Mouse (Mus musculus): Measurements from ENCODE around the gene Gnai2. TPM values are rescaled to one million over a fixed set of nuclear protein-coding genes. Genes with fewer than 3 reads are reported as not detected.

Gene Gnai2
- polyA plus RNA-seq, 1 experiment = 273 TPM

DNA sequence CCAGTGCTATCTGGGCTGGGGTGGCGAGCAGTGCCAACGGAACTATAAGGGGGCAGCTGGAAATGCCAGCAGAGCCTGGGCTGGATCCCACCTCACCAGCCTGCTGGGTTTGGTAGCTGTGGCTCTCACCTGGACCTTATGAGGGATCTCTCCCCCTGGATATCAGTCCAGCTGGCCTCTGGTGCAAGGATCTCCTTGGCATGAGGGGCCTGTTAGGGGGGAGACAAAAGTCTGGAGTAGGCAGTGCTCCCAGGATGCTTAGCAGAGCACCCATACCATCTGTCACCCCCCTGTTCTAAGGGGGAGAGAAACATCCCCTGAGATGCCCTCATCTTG, 62.9 kb downstream of the Gnai2 start:
- H3K4me1 ChIP-seq (ENCODE audit: control insufficient read depth, insufficient read depth, low read length) = no peaks in the 10 kb centered on the region; the same call in 1 of the 2 replicates
- H3K27ac ChIP-seq (ENCODE audit: control insufficient read depth, insufficient read depth, low read depth, low read length, poor library complexity) = no peak overlapping the region; the same call in 1 of the 2 replicates
- no peak for TF ChIP-seq POLR2A (IDR thresholded peaks at IDR 0.05; ENCODE audit: borderline replicate concordance, control insufficient read depth, low read depth, low read length)
- no peak for TF ChIP-seq CTCF (IDR thresholded peaks at IDR 0.05; ENCODE audit: control insufficient read depth, insufficient read depth, low read length)
- 91% methylated on average over 2 of the region's 2 CpGs for WGBS
- no peak overlapping the region for H3K4me3 ChIP-seq (replicated peaks; ENCODE audit: control insufficient read depth, low read depth, low read length)

DNA sequence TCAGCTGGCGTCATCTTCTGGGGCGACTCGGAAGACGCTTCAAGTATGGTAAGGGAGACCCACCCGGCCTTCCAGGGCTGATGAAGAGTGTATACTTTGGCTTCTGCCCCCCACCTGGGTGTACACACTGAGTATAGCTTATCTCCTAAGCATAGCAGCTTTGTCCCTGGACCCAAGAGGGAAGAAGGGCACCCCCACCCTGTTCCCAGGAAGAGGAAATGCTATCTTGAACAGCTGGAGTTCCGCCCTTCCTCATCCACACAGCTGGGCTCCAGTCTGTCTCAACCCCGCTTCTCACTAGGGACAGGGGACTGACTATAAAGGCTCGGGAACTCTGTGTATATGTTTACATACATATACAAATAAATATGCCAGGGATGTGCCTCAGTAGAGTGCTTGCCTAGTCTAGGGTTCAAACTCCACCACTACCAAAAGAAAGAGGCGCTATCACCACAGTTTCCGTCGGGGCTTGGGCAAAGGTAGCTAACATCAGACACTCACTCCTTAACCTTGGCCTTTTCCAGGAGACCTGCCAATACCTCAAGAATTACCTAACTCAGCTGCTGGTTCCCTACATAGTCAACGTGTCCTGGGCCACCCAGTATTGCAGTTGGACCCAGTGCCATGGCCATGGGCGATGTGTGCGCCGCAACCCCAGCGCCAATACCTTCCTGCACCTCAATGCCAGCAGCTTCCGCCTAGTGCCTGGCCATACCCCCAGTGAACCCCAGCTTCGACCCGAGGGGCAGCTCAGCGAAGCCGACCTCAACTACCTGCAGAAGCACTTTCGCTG, 63.4 kb downstream of the Gnai2 start:
- Histone ChIP-seq H3K27ac (ENCODE audit: control insufficient read depth, insufficient read depth, low read depth, low read length, poor library complexity) (peak overlapping the region; percentile 39), H3K4me3 (replicated peaks; ENCODE audit: control insufficient read depth, low read depth, low read length) (no peak overlapping the region), H3K4me1 (ENCODE audit: control insufficient read depth, insufficient read depth, low read length) (no peaks in the 10 kb centered on the region; the same call in 1 of the 2 replicates)
- 89% methylated on average over 22 of the region's 22 CpGs for WGBS
- no peak for TF ChIP-seq POLR2A (IDR thresholded peaks at IDR 0.05; ENCODE audit: borderline replicate concordance, control insufficient read depth, low read depth, low read length)
- TF ChIP-seq CTCF (IDR thresholded peaks at IDR 0.05; ENCODE audit: control insufficient read depth, insufficient read depth, low read length) = no peak

DNA sequence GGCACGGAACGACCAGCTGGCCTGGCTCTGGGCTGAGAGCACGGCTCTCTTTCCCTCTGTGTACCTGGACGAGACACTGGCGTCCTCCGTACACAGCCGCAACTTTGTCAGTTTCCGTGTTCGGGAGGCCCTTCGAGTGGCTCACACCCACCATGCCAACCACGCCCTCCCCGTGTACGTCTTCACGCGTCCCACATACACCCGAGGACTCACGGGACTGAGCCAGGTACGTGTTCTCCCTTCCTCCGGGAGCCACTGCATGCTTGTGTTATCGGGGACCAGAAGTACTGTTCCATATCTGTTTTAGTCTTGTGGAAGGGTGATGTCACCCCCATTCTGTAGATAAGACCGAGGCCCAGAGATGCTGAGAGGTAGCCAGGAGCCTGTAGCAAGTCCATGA, 64.3 kb downstream of the Gnai2 start:
- WGBS = 75% methylated on average over 21 of the region's 21 CpGs
- Histone ChIP-seq H3K27ac (ENCODE audit: control insufficient read depth, insufficient read depth, low read depth, low read length, poor library complexity) (peak overlapping the region; percentile 35), H3K4me1 (ENCODE audit: control insufficient read depth, insufficient read depth, low read length) (no peaks in the 10 kb centered on the region; the same call in 1 of the 2 replicates), H3K4me3 (replicated peaks; ENCODE audit: control insufficient read depth, low read depth, low read length) (peak overlapping the region; percentile 27)
- no peak for TF ChIP-seq POLR2A (IDR thresholded peaks at IDR 0.05; ENCODE audit: borderline replicate concordance, control insufficient read depth, low read depth, low read length)

DNA sequence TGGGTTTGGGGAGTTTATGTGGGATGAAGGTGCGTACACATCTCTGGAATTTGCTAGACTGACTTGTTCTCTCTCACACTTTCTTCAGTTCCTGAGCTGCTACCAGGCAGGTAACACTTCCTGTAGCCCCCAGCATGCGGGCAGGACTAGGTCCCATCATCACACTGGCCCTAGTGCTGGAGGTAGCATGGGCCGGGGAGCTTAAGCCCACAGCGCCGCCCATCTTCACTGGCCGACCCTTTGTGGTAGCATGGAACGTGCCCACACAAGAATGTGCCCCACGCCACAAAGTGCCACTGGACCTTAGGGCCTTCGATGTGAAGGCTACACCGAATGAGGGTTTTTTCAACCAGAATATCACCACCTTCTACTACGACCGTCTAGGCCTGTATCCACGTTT, 65.2 kb downstream of the Gnai2 start:
- WGBS = 78% methylated on average over 13 of the region's 13 CpGs
- TF ChIP-seq CTCF (IDR thresholded peaks at IDR 0.05; ENCODE audit: control insufficient read depth, insufficient read depth, low read length) (no peak), POLR2A (IDR thresholded peaks at IDR 0.05; ENCODE audit: borderline replicate concordance, control insufficient read depth, low read depth, low read length) (no peak)
- Histone ChIP-seq H3K4me1 (ENCODE audit: control insufficient read depth, insufficient read depth, low read length) (no peaks in the 10 kb centered on the region; the same call in 1 of the 2 replicates), H3K27ac (ENCODE audit: control insufficient read depth, insufficient read depth, low read depth, low read length, poor library complexity) (peak overlapping the region; percentile 35; the same call in 1 of the 2 replicates), H3K4me3 (replicated peaks; ENCODE audit: control insufficient read depth, low read depth, low read length) (peak overlapping the region; percentile 32)

DNA sequence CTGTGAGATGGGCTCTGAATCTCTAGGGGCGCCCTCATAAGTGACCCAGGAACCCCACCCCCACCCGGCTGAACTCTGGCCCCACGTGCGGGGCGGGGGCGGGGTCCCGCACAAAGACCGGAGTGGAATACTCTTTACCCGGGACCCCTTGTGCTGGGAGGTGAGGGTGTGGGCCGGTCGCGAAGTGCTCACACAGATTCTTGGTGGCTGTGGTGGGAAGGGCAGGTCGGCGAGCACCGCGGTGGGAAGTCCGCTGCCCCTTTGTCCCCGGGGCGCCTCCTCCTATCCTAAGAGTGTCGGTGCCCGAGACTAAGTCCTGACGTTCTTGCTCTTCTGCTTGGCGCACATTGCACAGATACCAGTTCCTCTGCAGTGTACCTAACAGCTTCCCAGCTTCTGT, 65.9 kb downstream of the Gnai2 start:
- TF ChIP-seq POLR2A (IDR thresholded peaks at IDR 0.05; ENCODE audit: borderline replicate concordance, control insufficient read depth, low read depth, low read length) (no peak), CTCF (IDR thresholded peaks at IDR 0.05; ENCODE audit: control insufficient read depth, insufficient read depth, low read length) (no peak)
- Histone ChIP-seq H3K4me3 (replicated peaks; ENCODE audit: control insufficient read depth, low read depth, low read length) (peak overlapping the region; percentile 74), H3K27ac (ENCODE audit: control insufficient read depth, insufficient read depth, low read depth, low read length, poor library complexity) (peak overlapping the region; percentile 31; the same call in 1 of the 2 replicates), H3K4me1 (ENCODE audit: control insufficient read depth, insufficient read depth, low read length) (no peaks in the 10 kb centered on the region; the same call in 1 of the 2 replicates)
- WGBS = under 1% methylated on average over 23 of the region's 23 CpGs

DNA sequence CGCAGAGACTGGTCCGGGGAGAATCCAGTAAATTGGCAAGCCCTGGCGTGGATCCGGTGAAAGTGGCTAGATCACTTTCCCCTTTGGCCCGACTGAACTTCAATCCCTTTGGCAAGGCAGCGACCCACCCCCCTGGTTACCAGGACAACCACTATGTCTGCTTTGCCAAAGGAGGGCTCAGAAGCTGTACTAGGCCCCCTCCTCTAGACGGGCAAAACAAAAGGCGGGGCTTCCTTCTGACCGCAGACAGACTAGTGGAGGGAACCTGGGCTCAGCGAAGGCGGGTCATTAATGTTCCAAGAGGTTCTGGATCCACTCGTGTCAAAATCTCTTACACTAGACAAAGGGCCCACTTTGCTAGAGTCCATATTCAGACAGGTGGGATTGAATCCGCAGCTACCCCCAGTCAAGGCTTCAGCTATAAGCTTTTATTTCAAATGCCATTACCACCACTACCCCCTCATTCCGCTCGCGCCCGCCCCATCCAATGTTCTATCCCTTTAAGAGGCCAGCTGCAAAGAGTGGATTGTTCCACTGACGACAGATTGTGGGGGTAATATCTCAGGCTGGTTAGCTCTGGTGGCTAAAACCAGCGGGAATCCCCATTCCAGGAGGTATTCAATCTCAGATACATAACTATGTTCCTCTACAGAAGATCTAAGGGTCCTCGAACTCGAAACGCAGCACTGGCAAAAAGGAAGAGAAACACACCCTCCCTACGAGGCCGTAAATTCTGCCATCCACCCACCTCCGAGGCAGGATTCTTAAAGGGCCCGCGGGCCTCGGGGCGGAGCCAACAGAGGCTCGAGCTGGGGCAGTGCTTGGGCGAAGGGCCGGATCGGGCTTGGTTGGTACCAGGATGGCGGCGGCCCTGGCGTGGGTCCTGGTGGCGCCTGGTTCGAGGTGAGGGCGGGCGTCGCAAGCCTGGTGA, 66.6 kb downstream of the Gnai2 start:
- Histone ChIP-seq H3K4me1 (ENCODE audit: control insufficient read depth, insufficient read depth, low read length) (no peaks in the 10 kb centered on the region; the same call in 1 of the 2 replicates), H3K27ac (ENCODE audit: control insufficient read depth, insufficient read depth, low read depth, low read length, poor library complexity) (peak overlapping the region; percentile 31; the same call in 1 of the 2 replicates), H3K4me3 (replicated peaks; ENCODE audit: control insufficient read depth, low read depth, low read length) (peak overlapping the region; percentile 74)
- WGBS = under 1% methylated on average over 41 of the region's 41 CpGs
- TF ChIP-seq CTCF (IDR thresholded peaks at IDR 0.05; ENCODE audit: control insufficient read depth, insufficient read depth, low read length) (no peak), POLR2A (IDR thresholded peaks at IDR 0.05; ENCODE audit: borderline replicate concordance, control insufficient read depth, low read depth, low read length) (no peak)

DNA sequence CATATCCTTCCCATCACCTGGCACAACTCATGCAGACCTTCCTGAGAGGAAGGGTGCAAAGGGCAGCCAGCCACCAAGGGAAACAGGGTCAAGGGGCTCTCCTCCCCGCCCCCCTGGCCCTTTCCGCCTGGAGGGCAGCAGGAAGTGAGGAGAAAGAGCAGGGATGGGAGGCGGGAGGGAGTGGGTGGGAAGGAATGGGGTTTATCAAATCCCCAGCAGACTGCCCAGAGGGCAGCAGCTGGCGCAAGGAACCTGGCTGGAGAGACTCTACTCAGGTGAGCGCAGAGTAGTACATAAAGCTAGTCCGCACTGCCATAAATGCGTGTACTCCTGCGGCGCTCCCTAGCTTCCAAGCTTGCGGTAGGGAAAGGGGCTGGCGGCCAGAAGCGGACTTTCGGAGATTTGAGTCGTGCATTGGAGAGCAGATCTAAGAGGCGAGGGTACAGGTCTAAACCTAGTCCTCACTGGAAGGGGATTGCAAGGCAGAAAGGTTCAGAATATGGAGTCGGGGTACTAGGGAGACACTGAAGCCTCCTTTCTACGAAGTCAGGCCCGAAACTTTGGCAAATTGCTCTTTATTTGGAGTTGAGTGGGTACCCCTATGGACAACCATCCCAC, 67.4 kb downstream of the Gnai2 start, which contains the start of gene Hyal2:
TSS of gene Hyal2 (plus strand) at position 244 of the 618 bp plus-strand sequence.
- peak within 1 kb of the TSS; percentile 9; the same call in 1 of the 2 replicates for H3K27ac ChIP-seq (ENCODE audit: control insufficient read depth, insufficient read depth, low read depth, low read length, poor library complexity)
- H3K4me3 ChIP-seq (replicated peaks; ENCODE audit: control insufficient read depth, low read depth, low read length) = peak within 1 kb of the TSS; percentile 74
- no peak for TF ChIP-seq POLR2A (IDR thresholded peaks at IDR 0.05; ENCODE audit: borderline replicate concordance, control insufficient read depth, low read depth, low read length)
- no peak for TF ChIP-seq CTCF (IDR thresholded peaks at IDR 0.05; ENCODE audit: control insufficient read depth, insufficient read depth, low read length)
- no peaks in the 10 kb centered on the region; the same call in 1 of the 2 replicates for H3K4me1 ChIP-seq (ENCODE audit: control insufficient read depth, insufficient read depth, low read length)
- WGBS = 64% methylated on average over 18 of the region's 18 CpGs

Measured in bone marrow, adult 2 months (tissue).